Mouse (Mus musculus): ENCODE results near the gene Tfb2m. TPM values are rescaled to one million over a fixed set of nuclear protein-coding genes. Genes with fewer than 3 reads are reported as not detected.

Gene Tfb2m
- total RNA-seq, 2 experiments from 2014 or later: 47.4 to 48.0 TPM

GRCm38 (mm10) chr1:179559446-179560194, 13.6 kb upstream of the Tfb2m start:
- no peak for DNase-seq

- no peak for DNase-seq
These were observed 10.9 kb upstream of the Tfb2m start for GRCm38 (mm10) chr1:179556921-179557320.

GRCm38 (mm10) chr1:179553949-179554347, 7.9 kb upstream of the Tfb2m start:
- DNase-seq: no peak

- DNase-seq: no peak
These were observed 7.3 kb upstream of the Tfb2m start for GRCm38 (mm10) chr1:179553197-179553948.

GRCm38 (mm10) chr1:179552751-179553150, 6.7 kb upstream of the Tfb2m start:
- DNase-seq: no peak

GRCm38 (mm10) chr1:179551921-179552320, 5.9 kb upstream of the Tfb2m start:
- no peak for DNase-seq

- DNase-seq: no peak
These were observed 5.3 kb upstream of the Tfb2m start for GRCm38 (mm10) chr1:179551336-179551735.

- no peak for DNase-seq
These were observed 3.1 kb upstream of the Tfb2m start for GRCm38 (mm10) chr1:179548996-179549752.

- no peak for DNase-seq
These were observed 2.2 kb upstream of the Tfb2m start for GRCm38 (mm10) chr1:179548220-179548619.

GRCm38 (mm10) chr1:179547176-179547575, 1.1 kb upstream of the Tfb2m start:
- no peak for DNase-seq

- no peak for DNase-seq
These were observed 467 bp upstream of the Tfb2m start for GRCm38 (mm10) chr1:179546551-179546917.

- DNase-seq: no peak
These were observed 4.6 kb downstream of the Tfb2m start for GRCm38 (mm10) chr1:179541502-179541901.

GRCm38 (mm10) chr1:179539887-179540286, 6.2 kb downstream of the Tfb2m start:
- DNase-seq: no peak

- DNase-seq: no peak
These were observed 7.0 kb downstream of the Tfb2m start for GRCm38 (mm10) chr1:179539054-179539453.

GRCm38 (mm10) chr1:179519901-179520300, 26.2 kb downstream of the Tfb2m start:
- no peak for DNase-seq

- DNase-seq: peak; percentile 89
These were observed 28.2 kb downstream of the Tfb2m start, which contains the start of gene Smyd3 for GRCm38 (mm10) chr1:179517713-179518465. Smyd3 (minus strand) TSS chr1:179518041.

GRCm38 (mm10) chr1:179516941-179517712, 28.9 kb downstream of the Tfb2m start:
- DNase-seq: peak; percentile 7

GRCm38 (mm10) chr1:179511895-179512294, 34.2 kb downstream of the Tfb2m start:
- DNase-seq: no peak

- DNase-seq: no peak
These were observed 35.3 kb downstream of the Tfb2m start for GRCm38 (mm10) chr1:179510546-179511340.
